Mouse (Mus musculus): ENCODE data around the gene Cep72. TPM values are rescaled to one million over a fixed set of nuclear protein-coding genes. Genes with fewer than 3 reads are reported as not detected.
"Not testable (repeated sequence)": the region's sequence is repeated elsewhere in the genome, so short reads cannot be mapped to it uniquely, and the experiment has no call there.

Gene Cep72
- polyA plus RNA-seq, 1 experiment = not detected

DNA sequence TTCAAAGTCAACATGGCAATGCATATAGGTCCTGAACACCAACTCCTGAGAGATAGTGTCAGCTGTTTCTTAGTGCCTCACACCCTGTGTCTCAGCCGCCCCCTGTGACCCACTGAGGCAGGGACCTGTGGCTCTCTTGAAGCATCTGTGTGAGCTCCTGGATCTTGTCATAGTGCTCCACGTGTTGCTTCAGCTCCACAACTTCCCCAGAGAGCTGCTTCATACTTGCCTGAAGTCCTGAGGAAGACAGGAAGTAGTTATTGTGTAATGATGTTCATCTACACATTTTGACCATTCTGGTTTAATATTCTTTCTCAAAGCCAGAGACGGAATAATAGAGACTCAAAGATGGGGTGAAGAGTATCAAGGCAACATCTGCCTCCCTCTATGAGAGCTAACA is 22.2 kb downstream of the Cep72 start:
- H3K4me1 ChIP-seq (ENCODE audit: control insufficient read depth, insufficient read depth, low read length) = no peaks in the 10 kb centered on the region
- 85% methylated on average over 3 of the region's 3 CpGs for WGBS
- TF ChIP-seq CTCF (IDR thresholded peaks at IDR 0.05; ENCODE audit: insufficient read depth, low read depth, low read length) (no peak), POLR2A (IDR thresholded peaks at IDR 0.05; ENCODE audit: insufficient read depth, low read depth, low read length) (no peak)
- no peak overlapping the region for H3K4me3 ChIP-seq (ENCODE audit: insufficient read depth, low read depth, low read length)
- no peak overlapping the region for H3K27ac ChIP-seq (ENCODE audit: insufficient read depth, low read depth, low read length)

GRCm38 (mm10) chr13:74035776-74036175 is 26.3 kb downstream of the Cep72 start:
- no peaks in the 10 kb centered on the region for H3K4me1 ChIP-seq (ENCODE audit: control insufficient read depth, insufficient read depth, low read length)
- 94% methylated on average over 2 of the region's 2 CpGs for WGBS
- TF ChIP-seq POLR2A (IDR thresholded peaks at IDR 0.05; ENCODE audit: insufficient read depth, low read depth, low read length) = no peak
- TF ChIP-seq CTCF (IDR thresholded peaks at IDR 0.05; ENCODE audit: insufficient read depth, low read depth, low read length) = no peak
- H3K27ac ChIP-seq (ENCODE audit: insufficient read depth, low read depth, low read length) = no peak overlapping the region
- no peak overlapping the region for H3K4me3 ChIP-seq (ENCODE audit: insufficient read depth, low read depth, low read length)

GRCm38 (mm10) chr13:74034756-74035155 is 27.3 kb downstream of the Cep72 start:
- no peak overlapping the region for H3K27ac ChIP-seq (ENCODE audit: insufficient read depth, low read depth, low read length)
- H3K4me1 ChIP-seq (ENCODE audit: control insufficient read depth, insufficient read depth, low read length) = no peaks in the 10 kb centered on the region
- TF ChIP-seq CTCF (IDR thresholded peaks at IDR 0.05; ENCODE audit: insufficient read depth, low read depth, low read length) = no peak
- no peak for TF ChIP-seq POLR2A (IDR thresholded peaks at IDR 0.05; ENCODE audit: insufficient read depth, low read depth, low read length)
- WGBS = 65% methylated on average over 2 of the region's 2 CpGs
- H3K4me3 ChIP-seq (ENCODE audit: insufficient read depth, low read depth, low read length) = no peak overlapping the region

DNA sequence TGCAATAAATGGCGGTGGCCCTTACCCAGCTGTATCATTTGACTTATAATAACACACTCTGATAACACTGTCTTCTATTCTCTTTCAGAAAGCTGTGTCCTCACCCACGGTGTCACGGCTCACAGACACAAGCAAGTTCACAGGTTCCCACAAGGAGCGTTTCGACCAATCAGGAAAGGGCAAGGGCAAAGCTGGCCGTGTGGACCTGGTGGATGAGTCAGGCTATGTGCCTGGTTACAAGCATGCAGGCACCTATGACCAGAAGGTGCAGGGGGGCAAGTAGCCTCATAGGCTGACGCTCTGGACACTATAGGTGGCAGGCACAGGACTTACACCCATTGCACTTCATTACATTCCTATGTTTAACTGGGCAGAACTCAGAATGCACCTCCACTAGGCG is 31.0 kb downstream of the Cep72 start:
- no peak overlapping the region for H3K4me3 ChIP-seq (ENCODE audit: insufficient read depth, low read depth, low read length)
- WGBS = 80% methylated on average over 8 of the region's 8 CpGs
- no peak overlapping the region for H3K27ac ChIP-seq (ENCODE audit: insufficient read depth, low read depth, low read length)
- TF ChIP-seq POLR2A (IDR thresholded peaks at IDR 0.05; ENCODE audit: insufficient read depth, low read depth, low read length) = no peak
- TF ChIP-seq CTCF (IDR thresholded peaks at IDR 0.05; ENCODE audit: insufficient read depth, low read depth, low read length) = no peak
- no peaks in the 10 kb centered on the region for H3K4me1 ChIP-seq (ENCODE audit: control insufficient read depth, insufficient read depth, low read length)

DNA sequence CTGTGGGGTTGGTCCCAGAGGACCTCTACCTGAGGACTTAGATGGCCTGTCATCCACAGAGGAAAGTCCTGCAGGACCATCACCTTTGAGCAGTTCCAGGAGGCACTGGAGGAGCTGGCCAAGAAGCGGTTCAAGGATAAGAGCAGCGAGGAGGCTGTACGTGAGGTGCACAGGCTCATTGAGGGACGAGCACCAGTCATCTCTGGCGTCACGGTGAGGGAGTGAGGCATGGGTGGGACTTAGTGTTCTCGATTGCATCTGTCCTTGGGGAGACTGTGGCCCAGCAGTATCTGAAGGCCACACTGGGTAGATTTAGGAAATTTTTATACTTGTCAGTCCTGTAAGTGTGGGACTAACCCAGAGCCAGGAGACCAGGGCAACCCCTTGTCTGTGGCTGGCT is 31.4 kb downstream of the Cep72 start:
- Histone ChIP-seq H3K27ac (ENCODE audit: insufficient read depth, low read depth, low read length) (no peak overlapping the region), H3K4me1 (ENCODE audit: control insufficient read depth, insufficient read depth, low read length) (no peaks in the 10 kb centered on the region), H3K4me3 (ENCODE audit: insufficient read depth, low read depth, low read length) (no peak overlapping the region)
- 86% methylated on average over 7 of the region's 7 CpGs for WGBS
- TF ChIP-seq POLR2A (IDR thresholded peaks at IDR 0.05; ENCODE audit: insufficient read depth, low read depth, low read length) (no peak), CTCF (IDR thresholded peaks at IDR 0.05; ENCODE audit: insufficient read depth, low read depth, low read length) (no peak)

DNA sequence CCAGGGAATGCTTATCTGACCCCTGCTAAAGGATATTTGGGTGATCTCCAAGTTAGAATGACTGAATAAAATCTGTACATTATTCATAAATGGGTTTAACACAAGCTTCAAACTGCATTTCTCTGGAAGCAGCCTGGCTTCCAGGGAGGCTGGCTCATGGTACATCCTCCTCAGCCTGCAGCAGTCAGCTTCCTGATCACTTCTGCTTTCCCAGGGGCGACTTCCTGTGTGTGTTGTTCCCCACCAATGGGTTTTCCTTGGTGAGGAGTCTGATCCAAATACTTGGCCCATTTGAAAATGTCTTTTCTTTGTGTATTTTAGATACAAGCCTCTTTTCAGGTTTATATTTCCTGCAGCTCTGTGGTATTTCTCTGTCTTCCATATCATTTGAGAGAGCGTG is 33.1 kb downstream of the Cep72 start:
- Histone ChIP-seq H3K4me3 (ENCODE audit: insufficient read depth, low read depth, low read length) (no peak overlapping the region), H3K27ac (ENCODE audit: insufficient read depth, low read depth, low read length) (no peak overlapping the region), H3K4me1 (ENCODE audit: control insufficient read depth, insufficient read depth, low read length) (peaks cover 10% of the 10 kb centered on the region; the same call in 1 of the 2 replicates)
- 81% methylated on average over 2 of the region's 2 CpGs for WGBS
- TF ChIP-seq POLR2A (IDR thresholded peaks at IDR 0.05; ENCODE audit: insufficient read depth, low read depth, low read length) (no peak), CTCF (IDR thresholded peaks at IDR 0.05; ENCODE audit: insufficient read depth, low read depth, low read length) (no peak)

DNA sequence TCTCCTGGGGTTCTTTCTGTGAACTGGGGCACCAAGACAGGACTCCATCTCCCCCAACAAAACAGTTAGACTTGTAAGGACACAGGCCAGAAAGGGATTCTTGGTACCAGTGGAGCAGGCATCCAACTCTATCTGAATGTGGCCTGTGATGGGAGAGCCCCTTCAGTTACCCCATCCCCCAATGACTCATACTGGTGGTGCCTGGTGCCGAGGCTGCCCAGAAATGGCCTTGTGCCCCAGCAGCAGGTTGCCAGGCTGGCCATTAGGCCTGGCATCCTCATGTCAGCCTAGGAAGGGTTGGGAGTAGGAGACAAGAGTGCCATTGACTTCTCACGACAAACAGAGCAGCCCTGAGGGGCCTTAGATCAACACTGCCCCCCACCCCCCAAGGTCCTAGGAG is 34.0 kb downstream of the Cep72 start:
- WGBS = 81% methylated on average over 2 of the region's 2 CpGs
- no peak for TF ChIP-seq CTCF (IDR thresholded peaks at IDR 0.05; ENCODE audit: insufficient read depth, low read depth, low read length)
- no peak for TF ChIP-seq POLR2A (IDR thresholded peaks at IDR 0.05; ENCODE audit: insufficient read depth, low read depth, low read length)
- no peak overlapping the region for H3K27ac ChIP-seq (ENCODE audit: insufficient read depth, low read depth, low read length)

GRCm38 (mm10) chr13:74026215-74026614 is 35.9 kb downstream of the Cep72 start:
- TF ChIP-seq POLR2A (IDR thresholded peaks at IDR 0.05; ENCODE audit: insufficient read depth, low read depth, low read length) = no peak
- TF ChIP-seq CTCF (IDR thresholded peaks at IDR 0.05; ENCODE audit: insufficient read depth, low read depth, low read length) = no peak
- WGBS = 30% methylated on average over 2 of the region's 2 CpGs
- Histone ChIP-seq H3K4me3 (ENCODE audit: insufficient read depth, low read depth, low read length) (no peak overlapping the region), H3K27ac (ENCODE audit: insufficient read depth, low read depth, low read length) (no peak overlapping the region), H3K4me1 (ENCODE audit: control insufficient read depth, insufficient read depth, low read length) (peaks cover 10% of the 10 kb centered on the region; the same call in 1 of the 2 replicates)

More for the DNA sequence above, 34.0 kb downstream of the Cep72 start:
- Histone ChIP-seq H3K4me3 (ENCODE audit: insufficient read depth, low read depth, low read length) (no peak overlapping the region), H3K4me1 (ENCODE audit: control insufficient read depth, insufficient read depth, low read length) (peaks cover 10% of the 10 kb centered on the region; the same call in 1 of the 2 replicates)

DNA sequence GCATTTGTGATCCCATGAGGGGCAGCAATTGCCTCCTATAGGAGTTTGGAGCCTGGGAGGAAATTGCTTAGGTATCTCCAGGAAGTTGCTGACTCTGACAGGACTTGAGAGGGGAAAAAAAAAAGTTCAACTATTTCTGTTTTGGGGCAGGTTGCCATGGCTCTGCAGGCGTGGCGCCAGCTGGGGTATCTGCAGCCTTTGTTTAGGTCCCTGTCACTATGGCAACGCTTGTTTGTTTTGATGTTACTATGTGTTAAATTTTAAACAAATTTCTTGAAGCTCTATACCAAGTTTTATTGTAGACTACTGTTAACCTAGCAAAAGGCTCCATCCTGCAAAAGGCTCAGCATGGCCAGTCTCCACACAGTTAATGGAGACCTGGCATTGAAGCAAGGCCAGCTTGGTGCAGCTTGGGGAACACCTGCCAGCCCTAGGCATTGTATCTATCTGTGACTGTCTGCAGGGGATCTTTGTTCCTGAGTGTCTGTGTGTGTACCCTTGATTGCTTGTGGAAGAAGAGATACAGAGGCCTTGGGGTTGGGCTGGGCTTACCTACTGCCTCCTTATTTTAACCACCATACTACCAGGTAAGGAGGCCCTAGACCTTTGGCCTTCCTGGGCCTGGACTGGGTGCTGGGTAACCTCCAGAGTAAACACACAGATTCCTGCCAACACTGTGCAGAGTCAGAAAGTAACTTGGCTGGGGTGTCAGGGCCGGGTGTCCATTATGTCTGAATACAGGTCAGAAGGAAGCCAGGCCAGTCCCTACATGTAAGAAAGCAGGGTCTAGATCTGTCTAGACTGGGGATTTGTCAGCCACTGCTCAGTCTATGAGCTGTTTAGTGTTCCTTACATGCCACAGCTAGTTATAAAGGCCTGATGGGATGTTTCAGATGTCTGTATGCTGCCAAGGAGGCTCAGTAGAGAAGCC is 36.7 kb downstream of the Cep72 start:
- TF ChIP-seq POLR2A (IDR thresholded peaks at IDR 0.05; ENCODE audit: insufficient read depth, low read depth, low read length) (no peak), CTCF (IDR thresholded peaks at IDR 0.05; ENCODE audit: insufficient read depth, low read depth, low read length) (no peak)
- Histone ChIP-seq H3K4me3 (ENCODE audit: insufficient read depth, low read depth, low read length) (no peak overlapping the region), H3K27ac (ENCODE audit: insufficient read depth, low read depth, low read length) (no peak overlapping the region), H3K4me1 (ENCODE audit: control insufficient read depth, insufficient read depth, low read length) (peaks cover 10% of the 10 kb centered on the region; the same call in 1 of the 2 replicates)
- 40% methylated on average over 4 of the region's 4 CpGs for WGBS

GRCm38 (mm10) chr13:74019006-74019405 is 43.1 kb downstream of the Cep72 start:
- not testable (repeated sequence) for H3K27ac ChIP-seq (ENCODE audit: insufficient read depth, low read depth, low read length); H3K4me3 ChIP-seq (ENCODE audit: insufficient read depth, low read depth, low read length); H3K4me1 ChIP-seq (ENCODE audit: control insufficient read depth, insufficient read depth, low read length)
- 85% methylated on average over 8 of the region's 8 CpGs for WGBS

All from olfactory bulb, adult 2 months (tissue).